Mouse (Mus musculus): Measurements from ENCODE around the gene Gm20388.

GRCm38 (mm10) chr8:122283356-122284202 lies 2372.9 kb downstream of the Gm20388 start:
- no peak for TF ChIP-seq POLR2A (IDR thresholded peaks at IDR 0.05; ENCODE audit: insufficient read depth, low read depth, low read length)
- TF ChIP-seq CTCF (IDR thresholded peaks at IDR 0.05; ENCODE audit: insufficient read depth, low read depth, low read length), result no peak

All from olfactory bulb, adult 2 months (tissue).